Mouse (Mus musculus) embryonic fibroblast, embryonic 13.5 days (primary cell): ENCODE measurements at regions not wholly inside any gene's neighbourhood (a gene's known extent, or its start where the extent isn't known, plus 50 kb on each side); places are given as distances from the start of the nearest gene placed in this dataset.
"Not testable (repeated sequence)": the region's sequence is repeated elsewhere in the genome, so short reads cannot be mapped to it uniquely, and the experiment has no call there.

Experiments used
- H3K27ac ChIP-seq: 2 replicates; pipeline ENCODE4 v1.5.1; 2012; ENCODE audit warnings: low read length, control low read depth, inconsistent platforms; ENCODE audit not compliant: insufficient read depth
- H3K4me1 ChIP-seq: 2 replicates; pipeline ENCODE4 v1.6.1; 2011; ENCODE audit warnings: low read length; ENCODE audit not compliant: control insufficient read depth, insufficient read depth
- H3K4me3 ChIP-seq: 2 replicates; pipeline ENCODE4 v1.5.1; 2011; ENCODE audit warnings: mild to moderate bottlenecking, control low read depth, low read length; ENCODE audit not compliant: insufficient read depth
- CTCF ChIP-seq: IDR thresholded peaks from 2 replicates; pipeline ENCODE4 v1.5.1; 2011; ENCODE audit warnings: mild to moderate bottlenecking, control low read depth, low read length, moderate library complexity, borderline replicate concordance; ENCODE audit not compliant: insufficient read depth
- POLR2A ChIP-seq: IDR thresholded peaks from 2 replicates; pipeline ENCODE4 v1.6.1; 2011; ENCODE audit warnings: low read depth, mild to moderate bottlenecking, control low read depth, low read length, moderate library complexity

GRCm38 (mm10) chr5:134046086-134046485 lies 53.4 kb upstream of the Castor2 start:
- TF ChIP-seq CTCF (no peak), POLR2A (no peak)
- H3K4me1 ChIP-seq: no peaks in the 10 kb centered on the region; the same call in 1 of the 2 replicates
- H3K27ac ChIP-seq: no peak overlapping the region
- no peak overlapping the region for H3K4me3 ChIP-seq

DNA sequence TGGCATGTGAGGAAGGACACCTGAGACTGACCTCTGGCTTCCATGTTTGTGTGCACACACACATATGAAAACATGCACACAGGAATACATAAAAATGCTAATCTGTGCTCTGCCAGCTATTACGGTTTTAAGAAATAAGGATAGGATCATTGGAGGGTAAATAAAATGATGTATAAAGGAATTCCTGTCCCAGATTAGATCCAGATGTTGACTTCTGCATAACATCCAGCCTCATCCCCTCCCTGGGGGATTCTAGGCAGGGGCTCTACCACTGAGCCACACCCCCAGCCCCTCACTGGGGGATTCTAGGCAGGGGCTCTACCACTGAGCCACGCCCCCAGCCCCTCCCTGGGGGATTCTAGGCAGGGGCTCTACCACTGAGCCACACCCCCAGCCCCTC lies 56.6 kb upstream of the Castor2 start:
- not testable (repeated sequence) for H3K4me1 ChIP-seq, H3K4me3 ChIP-seq, H3K27ac ChIP-seq

- Histone ChIP-seq H3K4me1 (no peaks in the 10 kb centered on the region), H3K27ac (no peak overlapping the region), H3K4me3 (no peak overlapping the region)
- TF ChIP-seq CTCF (no peak), POLR2A (no peak)
Observed at GRCm38 (mm10) chr5:134027316-134027966, 72.1 kb upstream of the Castor2 start.

DNA sequence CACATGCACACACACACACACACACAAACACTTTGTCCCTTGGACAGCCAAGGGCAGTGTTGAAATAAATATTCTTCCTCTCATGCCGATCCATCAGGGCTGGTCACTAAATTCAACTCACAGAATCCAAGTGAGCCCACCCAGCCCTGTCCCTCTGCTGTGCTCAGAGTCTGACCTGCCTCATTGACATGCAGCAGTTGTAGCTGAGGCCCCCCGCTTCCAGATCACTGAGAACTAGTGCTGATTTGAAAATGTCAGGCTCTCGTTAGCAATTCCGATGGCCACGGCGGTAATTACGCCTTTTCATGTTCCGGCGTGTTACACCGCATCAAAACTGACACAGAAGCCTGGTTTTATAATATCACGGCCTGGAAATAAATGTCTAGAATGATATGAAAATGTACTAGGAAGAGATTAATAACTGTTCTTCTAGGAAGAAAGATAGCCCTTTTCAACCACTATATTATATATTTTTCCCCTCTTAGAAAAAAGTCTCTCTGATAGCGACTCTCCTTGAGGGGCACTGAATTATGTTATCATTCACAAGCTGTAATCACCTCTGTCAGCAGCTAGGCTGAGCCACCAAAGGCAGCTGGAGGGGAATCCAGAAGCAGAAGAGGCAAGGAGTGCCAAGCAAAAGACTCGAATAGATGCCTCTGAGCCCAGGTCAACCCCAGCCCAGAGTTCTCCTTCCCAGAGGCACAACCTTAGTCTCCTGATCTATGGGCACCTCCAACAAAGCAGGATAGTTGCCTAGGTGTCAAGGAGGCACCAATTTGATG lies 79.7 kb upstream of the Castor2 start:
- no peak overlapping the region for H3K27ac ChIP-seq
- no peaks in the 10 kb centered on the region for H3K4me1 ChIP-seq
- TF ChIP-seq POLR2A (no peak), CTCF (no peak)
- H3K4me3 ChIP-seq: no peak overlapping the region

GRCm38 (mm10) chr5:134014257-134015163 lies 85.0 kb upstream of the Castor2 start:
- peak overlapping the region; percentile 22; the same call in 1 of the 2 replicates for H3K27ac ChIP-seq
- no peaks in the 10 kb centered on the region for H3K4me1 ChIP-seq
- H3K4me3 ChIP-seq: no peak overlapping the region
- no peak for TF ChIP-seq POLR2A

DNA sequence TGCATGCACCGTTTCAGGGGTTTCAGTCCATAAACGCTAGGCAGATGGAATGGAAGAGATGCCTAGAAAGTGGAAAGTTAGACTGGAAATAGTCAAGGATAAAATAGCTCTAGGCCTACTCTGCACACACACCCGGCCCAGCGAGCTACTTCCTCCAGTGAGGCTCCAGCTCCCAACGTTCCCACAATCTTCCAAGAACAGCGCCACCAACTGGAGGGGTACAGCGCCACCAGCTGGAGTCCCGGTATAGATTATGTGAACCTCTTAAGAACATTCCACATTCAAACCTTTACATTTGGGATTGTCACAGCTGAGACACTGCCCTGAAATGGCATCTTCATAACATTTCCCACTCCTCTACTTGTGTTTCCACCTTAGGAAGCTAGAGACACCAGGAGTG lies 86.3 kb upstream of the Castor2 start:
- TF ChIP-seq POLR2A: no peak
- TF ChIP-seq CTCF: no peak
- no peaks in the 10 kb centered on the region for H3K4me1 ChIP-seq
- no peak overlapping the region for H3K4me3 ChIP-seq
- no peak overlapping the region for H3K27ac ChIP-seq

- Histone ChIP-seq H3K4me1 (no peaks in the 10 kb centered on the region), H3K4me3 (no peak overlapping the region), H3K27ac (no peak overlapping the region)
- TF ChIP-seq POLR2A (no peak), CTCF (no peak)
Observed at GRCm38 (mm10) chr5:134009843-134010242, 89.7 kb upstream of the Castor2 start.

DNA sequence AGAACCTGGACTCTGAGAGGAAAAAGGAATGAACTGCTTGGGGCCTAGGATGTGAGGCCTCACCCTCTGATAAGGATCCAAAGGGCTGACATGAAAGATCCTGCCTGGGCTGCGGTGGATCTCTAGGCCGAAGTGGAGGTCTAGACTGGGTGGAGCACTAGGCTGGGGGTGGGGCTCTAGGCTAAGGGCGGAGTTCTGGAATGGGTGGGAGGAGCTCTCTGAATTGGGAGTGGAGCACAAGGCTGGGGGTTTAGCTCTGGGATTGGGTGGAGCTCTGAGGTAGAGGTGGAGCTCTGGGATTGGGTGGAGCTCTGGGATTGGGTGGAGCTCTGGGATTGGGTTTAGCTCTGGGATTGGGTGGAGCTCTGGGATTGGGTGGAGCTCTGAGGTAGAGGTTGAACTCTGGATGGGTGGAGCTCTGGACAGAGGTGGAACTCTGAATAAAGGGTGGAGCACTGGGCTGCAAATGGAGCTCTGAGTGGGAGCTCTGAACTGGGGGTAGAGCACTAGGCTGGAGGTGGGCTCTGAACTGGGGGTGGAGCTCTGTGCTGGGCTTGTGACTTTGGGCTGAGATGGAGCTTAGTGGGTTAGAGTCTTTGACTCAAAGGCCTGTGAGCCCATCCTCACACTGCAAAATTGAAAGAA lies 92.3 kb upstream of the Castor2 start:
- Histone ChIP-seq H3K4me3 (no peak overlapping the region), H3K4me1 (no peaks in the 10 kb centered on the region), H3K27ac (no peak overlapping the region)
- TF ChIP-seq POLR2A: no peak
- TF ChIP-seq CTCF: no peak

- Histone ChIP-seq H3K27ac (no peak overlapping the region), H3K4me3 (no peak overlapping the region), H3K4me1 (no peaks in the 10 kb centered on the region)
- TF ChIP-seq POLR2A: no peak
- peak; percentile 65; the same call in 1 of the 2 replicates for TF ChIP-seq CTCF
Observed at GRCm38 (mm10) chr5:134006470-134007126, 92.9 kb upstream of the Castor2 start.
